ENCODE assay signal across 39 mouse cellular contexts in genomic region chr12:75459656-75460055, GRCm38 (mm10). TPM values are rescaled to one million over a fixed set of nuclear protein-coding genes. Genes with fewer than 3 reads are reported as not detected.
"Had no signal": no experiment of that assay in that cellular context is flagged by ENCODE, and none has a peak within 500 bp of the region (broad histone marks: within the 10 kb centered on the region; RNA-seq: fewer than 3 reads in every experiment).

No protein-coding gene starts in this region.

- H3K9me3 ChIP-seq: heart, embryonic 13.5 days; heart, embryonic 15.5 days; hindbrain, embryonic 13.5 days; hindbrain, embryonic 15.5 days; kidney, embryonic 15.5 days; limb, embryonic 13.5 days; limb, embryonic 15.5 days; liver, embryonic 12.5 days had no signal

- DNase-seq: gastrocnemius, postnatal 14 days; gastrocnemius, postnatal 36 days; heart, adult 2 months; heart, postnatal 14 days; heart, postnatal 36 days; kidney, adult 11 months; kidney, adult 2 months; kidney, adult 9 months; kidney, postnatal 14 days; kidney, postnatal 36 days had no signal

- H3K27me3 ChIP-seq: heart, embryonic 13.5 days; heart, embryonic 15.5 days; hindbrain, embryonic 13.5 days; hindbrain, embryonic 15.5 days; kidney, embryonic 15.5 days; limb, embryonic 13.5 days; limb, embryonic 15.5 days; liver, embryonic 12.5 days had no signal

- H3K27ac ChIP-seq: heart, adult 2 months; heart, embryonic 13.5 days; hindbrain, embryonic 13.5 days; hindbrain, embryonic 15.5 days; hindbrain, postnatal 0 days; kidney, embryonic 15.5 days; kidney, postnatal 0 days; left cerebral cortex, adult 2 months; limb, embryonic 13.5 days; limb, embryonic 15.5 days; liver, embryonic 12.5 days; liver, embryonic 14.5 days had no signal

- H3K4me3 ChIP-seq: heart, adult 2 months; heart, embryonic 13.5 days; heart, embryonic 15.5 days; hindbrain, embryonic 13.5 days; hindbrain, embryonic 15.5 days; kidney, embryonic 15.5 days; left cerebral cortex, adult 2 months; limb, embryonic 13.5 days; limb, embryonic 15.5 days; liver, embryonic 12.5 days had no signal

- H3K4me2 ChIP-seq: heart, embryonic 11.5 days; heart, embryonic 13.5 days; heart, embryonic 15.5 days; hindbrain, embryonic 13.5 days; hindbrain, embryonic 15.5 days; kidney, embryonic 15.5 days; limb, embryonic 13.5 days; limb, embryonic 15.5 days; liver, embryonic 12.5 days had no signal

- ATAC-seq: hindbrain, postnatal 0 days; intestine, embryonic 16.5 days had no signal

- H3K9ac ChIP-seq: heart, embryonic 13.5 days; heart, embryonic 15.5 days; hindbrain, embryonic 13.5 days; hindbrain, embryonic 15.5 days; kidney, embryonic 15.5 days; limb, embryonic 13.5 days; limb, embryonic 15.5 days; liver, embryonic 12.5 days; liver, embryonic 14.5 days had no signal

- H3K4me1 ChIP-seq: hindbrain, embryonic 13.5 days; hindbrain, embryonic 15.5 days; kidney, embryonic 15.5 days; limb, embryonic 13.5 days; limb, embryonic 15.5 days had no signal

RNA-seq across cellular contexts. Expression of gene Gphb5, which starts 43.1 kb away (rescaled TPM):
- total RNA-seq: gastrocnemius, adult 8-10 months; gastrocnemius, postnatal 14 days; gastrocnemius, postnatal 36 days; heart, adult 2 months; heart, postnatal 14 days; heart, postnatal 36 days; hematopoietic stem cell, adult 5-6 weeks; hindbrain, postnatal 0 days; layer of hippocampus, adult 18-20 months; layer of hippocampus, postnatal 10 days; layer of hippocampus, postnatal 25 days; left cerebral cortex, adult 2 months; left cerebral cortex, postnatal 14 days; left cerebral cortex, postnatal 36 days; liver, adult 2 months had no signal
- polyA plus RNA-seq: gonadal fat pad, adult 2 months; heart, adult 2 months; heart, embryonic 11.5 days; heart, embryonic 13.5 days; heart, embryonic 15.5 days; heart, postnatal 0 days; hindbrain, embryonic 11.5 days; hindbrain, embryonic 13.5 days; hindbrain, embryonic 15.5 days; hindbrain, postnatal 0 days; intestine, embryonic 14.5 days; intestine, embryonic 16.5 days; kidney, adult 2 months; kidney, embryonic 15.5 days; kidney, postnatal 0 days; large intestine, adult 2 months; limb, embryonic 11.5 days; limb, embryonic 13.5 days; limb, embryonic 15.5 days; liver, adult 2 months; liver, embryonic 12.5 days; liver, embryonic 14.5 days; liver, embryonic 16.5 days had no signal
